Mouse (Mus musculus) embryonic facial prominence, embryonic 13.5 days (tissue): ENCODE data around the gene Smn1. TPM values are rescaled to one million over a fixed set of nuclear protein-coding genes. Genes with fewer than 3 reads are reported as not detected.
A peak's percentile ranks its signal among the peaks of the same experiment; 100 is the strongest.

Experiments
- ATAC-seq: fragments of 200-750 bp; cut with Nextera tagmentation; 2 replicates; pipeline ENCODE4 v1.8.0; 2017; ENCODE audit warnings: low read depth; ENCODE audit not compliant: insufficient number of reproducible peaks, insufficient read depth, low FRiP score, low TSS enrichment
- H3K27ac ChIP-seq: fragments of 300-500 bp; sonication (generic); 2 replicates; pipeline ENCODE4 v1.5.1; 2015; ENCODE audit warnings: moderate library complexity, mild to moderate bottlenecking, inconsistent platforms
- H3K27me3 ChIP-seq: fragments of 300-500 bp; sonication (generic); 2 replicates; pipeline ENCODE4 v1.6.1; 2015; ENCODE audit warnings: mild to moderate bottlenecking, inconsistent platforms
- H3K36me3 ChIP-seq: fragments of 300-500 bp; sonication (generic); 2 replicates; pipeline ENCODE4 v1.6.1; 2015; ENCODE audit warnings: mild to moderate bottlenecking, inconsistent platforms
- H3K4me1 ChIP-seq: fragments of 300-500 bp; sonication (generic); 2 replicates; pipeline ENCODE4 v1.6.1; 2015; ENCODE audit warnings: inconsistent platforms
- H3K4me2 ChIP-seq: fragments of 300-500 bp; sonication (generic); 2 replicates; pipeline ENCODE4 v1.6.1; 2015; ENCODE audit warnings: moderate library complexity, mild to moderate bottlenecking, inconsistent platforms
- H3K4me3 ChIP-seq: fragments of 300-500 bp; sonication (generic); 2 replicates; pipeline ENCODE4 v1.5.1; 2015; ENCODE audit warnings: mild to moderate bottlenecking, inconsistent platforms
- H3K9ac ChIP-seq: fragments of 300-500 bp; sonication (generic); 2 replicates; pipeline ENCODE4 v1.6.1; 2015; ENCODE audit warnings: mild to moderate bottlenecking, inconsistent platforms
- H3K9me3 ChIP-seq: fragments of 300-500 bp; sonication (generic); 2 replicates; pipeline ENCODE4 v1.6.1; 2016; ENCODE audit warnings: inconsistent platforms
- WGBS: fragments of 180-500 bp; shearing (Covaris S2); methylation state at CpG from one replicate; pipeline ENCODE4 v1.1.7; 2015; ENCODE audit warnings: mixed read lengths; 5-methylcytosine and 5-hydroxymethylcytosine counted together
- polyA plus RNA-seq: library from polyadenylated mRNA; unstranded; fragments of >200 nt; fragmentation: Nextera tagmentation; extraction: Ambion mirVana; gene quantifications from 2 replicates; pipeline ENCODE4 v1.2.1, GENCODE M21; 2015

The Smn1 gene
- polyA plus RNA-seq = 49.0 and 57.5 TPM in 2 replicates

GRCm38 (mm10) chr13:100124423-100125257, at the start of gene Smn1:
Gene Smn1, plus strand, starts transcription at chr13:100124852.
- peak within 1 kb of the TSS; percentile 60; the same call in 1 of the 2 replicates for H3K27ac ChIP-seq
- H3K9me3 ChIP-seq = no peaks in the 10 kb centered on the region
- H3K4me2 ChIP-seq = peak within 1 kb of the TSS; percentile 95
- peak within 1 kb of the TSS; percentile 90 for H3K9ac ChIP-seq
- 5% methylated on average over 42 of the region's 42 CpGs for WGBS
- ATAC-seq = peak; percentile 85
- H3K27me3 ChIP-seq = no peaks in the 10 kb centered on the region
- H3K4me1 ChIP-seq = peaks cover 10% of the 10 kb centered on the region
- peaks cover 29% of the 10 kb centered on the region for H3K36me3 ChIP-seq
- H3K4me3 ChIP-seq = peak within 1 kb of the TSS; percentile 98

DNA sequence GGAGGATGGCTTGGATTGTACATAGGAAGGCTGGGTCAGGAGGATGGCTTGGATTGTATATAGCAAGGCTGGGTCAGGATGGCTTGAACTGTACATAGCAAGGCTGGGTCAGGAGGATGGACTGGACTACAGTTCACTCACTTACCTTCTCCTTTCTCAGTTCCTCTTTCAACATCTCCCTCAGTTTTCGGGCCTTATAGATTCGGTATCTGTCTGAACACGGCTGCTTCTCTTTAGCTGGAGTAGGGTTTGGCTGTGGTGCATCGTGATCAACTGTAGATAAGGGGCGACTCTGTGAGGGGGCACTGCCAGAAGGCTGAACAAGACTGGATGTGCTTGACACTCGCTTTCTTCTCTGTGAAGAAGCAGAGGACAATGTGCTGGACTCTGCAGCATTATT, 25.8 kb upstream of the Smn1 start:
- Histone ChIP-seq H3K4me3 (no peak overlapping the region), H3K4me2 (no peak overlapping the region), H3K4me1 (peaks cover 13% of the 10 kb centered on the region), H3K36me3 (peaks cover 48% of the 10 kb centered on the region), H3K27me3 (no peaks in the 10 kb centered on the region), H3K9ac (no peak overlapping the region), H3K9me3 (no peaks in the 10 kb centered on the region), H3K27ac (no peak overlapping the region)
- ATAC-seq = no peak
- WGBS = 94% methylated on average over 6 of the region's 6 CpGs

- H3K9ac ChIP-seq = peak overlapping the region; percentile 94
- H3K27ac ChIP-seq = peak overlapping the region; percentile 83
- H3K9me3 ChIP-seq = no peaks in the 10 kb centered on the region
- H3K4me3 ChIP-seq = peak overlapping the region; percentile 99
- H3K4me2 ChIP-seq = peak overlapping the region; percentile 70
- WGBS = 6% methylated on average over 15 of the region's 15 CpGs
- peaks cover 18% of the 10 kb centered on the region for H3K4me1 ChIP-seq
- ATAC-seq = no peak
- H3K36me3 ChIP-seq = peaks cover 7% of the 10 kb centered on the region
- no peaks in the 10 kb centered on the region for H3K27me3 ChIP-seq
These were observed 21.5 kb upstream of the Smn1 start for GRCm38 (mm10) chr13:100103052-100103658.

DNA sequence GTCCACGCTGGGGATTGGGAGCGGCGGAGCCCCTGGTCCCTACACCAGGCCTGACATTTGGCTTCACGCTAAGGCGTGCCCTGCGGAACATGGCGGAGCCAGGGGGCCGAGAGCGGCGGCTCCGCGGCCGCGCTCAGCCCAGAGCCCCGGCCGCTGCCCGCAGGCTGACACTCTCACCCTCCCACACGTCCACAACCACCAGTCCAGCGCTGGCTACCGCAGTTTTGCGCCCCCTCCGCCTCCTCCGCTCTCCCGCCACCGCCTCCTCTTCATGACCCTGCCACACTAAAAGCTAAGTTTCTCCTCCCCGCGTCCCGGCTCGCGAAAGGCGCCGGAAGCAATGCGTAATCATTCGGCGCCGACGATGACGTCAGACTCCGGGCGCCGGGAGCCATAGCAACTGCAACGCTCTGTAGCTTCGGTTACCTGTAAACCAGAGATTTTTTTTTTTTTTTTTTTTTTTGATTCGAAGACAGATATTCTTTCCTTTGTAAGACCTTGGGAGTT, 20.9 kb upstream of the Smn1 start, which contains the start of gene Bdp1:
Bdp1 (minus strand) TSS at position 323 of the 507 bp plus-strand sequence.
- Histone ChIP-seq H3K27me3 (no peaks in the 10 kb centered on the region), H3K9ac (peak within 1 kb of the TSS; percentile 94), H3K4me2 (peak within 1 kb of the TSS; percentile 70), H3K4me3 (peak within 1 kb of the TSS; percentile 99), H3K9me3 (no peaks in the 10 kb centered on the region), H3K36me3 (peaks cover 2% of the 10 kb centered on the region), H3K27ac (peak within 1 kb of the TSS; percentile 83), H3K4me1 (peaks cover 21% of the 10 kb centered on the region)
- WGBS = under 1% methylated on average over 44 of the region's 44 CpGs
- ATAC-seq = peak; percentile 72

GRCm38 (mm10) chr13:100107652-100108472, 16.8 kb upstream of the Smn1 start, which contains the start of gene Serf1:
Gene Serf1, plus strand, starts transcription at chr13:100108012.
- WGBS = under 1% methylated on average over 75 of the region's 76 CpGs
- peaks cover 11% of the 10 kb centered on the region; the same call in 1 of the 2 replicates for H3K36me3 ChIP-seq
- peaks cover 18% of the 10 kb centered on the region for H3K4me1 ChIP-seq
- H3K9ac ChIP-seq = peak within 1 kb of the TSS; percentile 88
- no peaks in the 10 kb centered on the region for H3K27me3 ChIP-seq
- H3K9me3 ChIP-seq = no peaks in the 10 kb centered on the region
- peak within 1 kb of the TSS; percentile 82 for H3K4me2 ChIP-seq
- peak within 1 kb of the TSS; percentile 71 for H3K27ac ChIP-seq
- H3K4me3 ChIP-seq = peak within 1 kb of the TSS; percentile 89
- peak; percentile 71 for ATAC-seq

DNA sequence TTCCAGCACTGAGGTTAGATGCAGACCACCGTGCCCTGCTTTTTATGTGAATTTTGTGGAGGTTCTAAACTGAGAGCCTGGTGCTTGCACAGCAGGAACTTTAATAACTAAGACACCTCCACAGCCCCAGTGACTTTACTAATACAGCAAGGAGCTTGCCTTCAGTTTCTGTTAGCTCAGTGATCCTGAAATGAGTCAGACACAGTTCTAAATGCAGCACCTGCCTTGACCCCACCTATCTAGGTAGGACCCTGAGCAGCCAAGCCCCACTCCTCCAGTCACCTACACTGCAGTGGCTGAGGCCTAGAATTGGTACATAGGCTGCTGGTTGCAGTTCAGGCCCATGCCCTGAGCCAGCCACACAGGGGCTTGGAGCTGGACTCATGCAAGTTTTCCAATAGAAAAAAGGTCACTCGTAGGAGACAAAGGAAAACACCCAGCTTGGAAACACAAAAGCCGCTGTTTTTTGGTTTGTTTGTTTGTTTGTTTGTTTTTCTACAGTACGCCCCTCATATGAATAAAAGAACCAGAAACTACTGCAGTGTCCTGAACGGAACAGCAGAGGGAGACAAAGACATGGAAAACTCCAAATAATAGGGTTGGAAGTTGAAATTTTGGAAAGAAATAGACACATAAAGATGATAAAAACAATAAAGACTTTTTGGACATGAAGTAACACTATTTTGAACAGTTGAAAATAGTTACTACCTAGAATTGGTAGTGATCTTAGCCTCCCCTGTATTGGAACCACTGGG, 12.3 kb upstream of the Smn1 start:
- H3K4me1 ChIP-seq = peaks cover 11% of the 10 kb centered on the region
- H3K36me3 ChIP-seq = peaks cover 24% of the 10 kb centered on the region
- no peak overlapping the region for H3K4me2 ChIP-seq
- ATAC-seq = no peak
- H3K27me3 ChIP-seq = no peaks in the 10 kb centered on the region
- no peak overlapping the region for H3K9ac ChIP-seq
- 42% methylated on average over 5 of the region's 5 CpGs for WGBS
- no peaks in the 10 kb centered on the region for H3K9me3 ChIP-seq
- no peak overlapping the region for H3K4me3 ChIP-seq
- no peak overlapping the region for H3K27ac ChIP-seq

DNA sequence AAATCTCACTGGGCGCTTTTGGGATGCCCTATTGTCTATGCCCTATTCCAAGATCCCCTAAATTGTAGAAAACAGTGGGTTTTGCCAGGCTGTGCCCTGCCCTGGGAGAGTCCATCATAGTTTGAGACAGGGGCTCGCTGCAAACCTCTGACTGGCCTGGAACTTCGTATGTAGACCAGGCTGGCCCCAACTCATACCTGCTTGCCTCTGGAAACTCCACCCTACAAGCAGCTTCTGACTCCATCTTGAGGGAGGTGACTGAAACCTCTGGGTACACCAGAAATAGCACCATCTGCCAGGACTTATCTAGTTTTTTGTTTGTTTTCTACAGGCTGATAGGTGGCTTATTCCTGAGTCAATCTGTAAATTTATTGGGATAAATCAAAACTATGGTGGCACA, 682 bp upstream of the Smn1 start:
- no peak overlapping the region for H3K27ac ChIP-seq

GRCm38 (mm10) chr13:100125258-100125643, 599 bp downstream of the Smn1 start:
- no peaks in the 10 kb centered on the region for H3K9me3 ChIP-seq
- H3K9ac ChIP-seq = peak overlapping the region; percentile 90
- peak overlapping the region; percentile 95 for H3K4me2 ChIP-seq
- H3K4me1 ChIP-seq = peaks cover 10% of the 10 kb centered on the region
- H3K36me3 ChIP-seq = peaks cover 32% of the 10 kb centered on the region
- no peak overlapping the region for H3K27ac ChIP-seq
- no peak for ATAC-seq
- no peaks in the 10 kb centered on the region for H3K27me3 ChIP-seq
- peak overlapping the region; percentile 98 for H3K4me3 ChIP-seq
- 1% methylated on average over 10 of the region's 10 CpGs for WGBS

More for the DNA sequence above, 682 bp upstream of the Smn1 start:
- Histone ChIP-seq H3K9ac (peak overlapping the region; percentile 90; the same call in 1 of the 2 replicates), H3K9me3 (no peaks in the 10 kb centered on the region), H3K36me3 (peaks cover 23% of the 10 kb centered on the region), H3K27me3 (no peaks in the 10 kb centered on the region), H3K4me2 (peak overlapping the region; percentile 95), H3K4me1 (peaks cover 10% of the 10 kb centered on the region), H3K4me3 (peak overlapping the region; percentile 98)
- ATAC-seq = no peak
- 82% methylated on average over 3 of the region's 3 CpGs for WGBS

DNA sequence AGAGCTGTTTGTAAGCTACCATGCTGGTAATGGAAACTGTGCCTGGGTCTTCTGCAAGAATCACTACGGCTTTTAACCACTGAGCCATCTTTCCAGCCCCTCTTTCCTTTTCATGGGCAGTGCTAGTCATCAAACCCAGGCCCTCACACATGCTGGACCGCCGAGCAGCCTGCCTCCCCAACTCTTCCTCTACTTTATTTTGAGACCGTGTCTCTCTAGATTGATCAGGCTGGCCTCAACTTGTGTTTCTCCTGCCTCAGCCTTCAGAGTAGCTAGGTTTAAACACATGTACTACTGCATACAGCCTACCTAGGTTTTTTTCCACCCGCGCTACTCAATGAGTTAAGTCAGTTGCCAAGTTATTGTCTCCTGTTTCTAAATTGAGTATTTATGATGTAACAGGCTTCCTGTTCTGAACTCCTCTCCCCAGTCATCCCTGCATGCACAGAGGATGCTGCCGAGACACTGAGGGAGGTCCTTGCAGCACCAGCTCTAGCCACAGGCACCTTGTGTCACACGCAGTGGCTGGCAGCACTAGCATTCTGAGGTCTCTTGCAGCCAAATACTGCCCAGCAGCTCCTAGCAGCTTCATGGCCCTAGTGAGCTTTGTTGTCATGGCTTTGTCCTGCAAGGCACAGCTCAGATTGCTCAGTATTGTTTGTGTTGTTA, 17.1 kb downstream of the Smn1 start:
- ATAC-seq = no peak
- H3K4me3 ChIP-seq = no peak overlapping the region
- no peak overlapping the region for H3K4me2 ChIP-seq
- 83% methylated on average over 8 of the region's 8 CpGs for WGBS
- H3K9ac ChIP-seq = no peak overlapping the region
- H3K4me1 ChIP-seq = no peaks in the 10 kb centered on the region
- H3K9me3 ChIP-seq = no peaks in the 10 kb centered on the region
- no peaks in the 10 kb centered on the region for H3K27me3 ChIP-seq
- peaks cover 21% of the 10 kb centered on the region for H3K36me3 ChIP-seq
- no peak overlapping the region for H3K27ac ChIP-seq

DNA sequence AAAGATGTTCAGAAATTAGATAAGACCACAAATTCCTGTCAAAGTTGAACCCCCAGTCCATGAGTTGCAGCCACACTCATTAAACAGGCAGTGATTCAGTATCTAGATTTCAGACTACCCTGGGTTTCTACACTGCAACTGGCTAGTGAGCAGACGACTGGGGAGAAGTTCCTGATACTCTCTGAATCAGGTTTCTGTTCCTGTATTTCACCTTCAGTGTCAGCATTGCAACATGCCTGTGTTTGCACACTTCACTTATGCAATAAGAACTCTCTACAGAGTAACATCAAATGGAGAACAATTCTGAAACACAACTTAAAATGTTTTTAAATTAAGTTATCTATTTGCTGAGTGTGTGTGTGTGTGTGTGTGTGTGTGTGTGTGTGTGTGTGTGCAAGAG, 28.0 kb downstream of the Smn1 start:
- Histone ChIP-seq H3K36me3 (no peaks in the 10 kb centered on the region), H3K4me2 (no peak overlapping the region), H3K27ac (no peak overlapping the region), H3K9ac (no peak overlapping the region), H3K27me3 (no peaks in the 10 kb centered on the region), H3K9me3 (no peaks in the 10 kb centered on the region), H3K4me1 (no peaks in the 10 kb centered on the region), H3K4me3 (no peak overlapping the region)
- ATAC-seq = no peak
- whole genome bisulfite sequencing = 67% methylated on average over 1 of the region's 1 CpGs
